Mouse (Mus musculus): ENCODE measurements around the gene St5.
A peak's percentile ranks its signal among the peaks of the same experiment; 100 is the strongest.

The St5 gene

DNA sequence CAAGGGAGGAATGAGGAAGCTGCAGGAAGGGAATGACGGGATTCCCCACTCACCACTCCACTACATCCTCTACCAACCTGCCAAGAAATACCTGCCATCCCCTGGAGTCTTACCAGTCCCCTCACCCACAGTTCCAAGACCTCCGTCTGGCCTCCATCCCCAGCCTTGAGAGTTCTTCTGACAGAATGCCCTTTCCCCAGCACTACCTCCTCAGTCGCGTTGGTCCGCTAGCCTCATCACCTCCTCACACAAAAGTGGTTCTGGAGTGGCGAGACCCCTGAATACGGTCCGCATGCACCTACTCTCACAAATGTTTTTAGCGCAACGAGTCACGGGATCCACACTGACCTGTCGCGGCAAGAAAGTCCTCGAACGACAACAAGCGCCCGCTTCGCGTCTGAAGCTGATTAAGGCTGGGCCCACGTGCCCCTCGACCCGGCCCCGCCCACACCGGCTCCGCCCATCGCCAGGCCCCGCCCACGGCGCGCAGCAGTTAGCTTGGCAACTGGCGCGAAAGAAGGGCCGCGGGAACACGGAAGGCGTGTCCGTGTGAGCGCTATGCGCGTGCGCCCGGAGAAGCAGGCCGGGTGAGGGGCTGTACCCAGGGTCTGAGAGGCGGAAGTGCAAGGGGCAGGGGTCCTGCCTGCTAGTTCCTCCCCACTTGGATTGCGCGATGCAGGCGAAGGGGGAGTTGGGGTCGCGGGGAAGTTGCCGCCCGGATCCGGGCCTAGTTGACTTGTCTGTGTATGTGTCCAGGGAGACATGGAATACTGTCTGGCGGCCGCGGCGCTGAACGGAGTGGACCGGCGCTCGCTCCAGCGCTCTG is at the start of gene St5, which contains the start of gene Akip1:
St5 (minus strand) TSS at position 416 of the 826 bp plus-strand sequence.
Akip1 (plus strand) TSS at position 501 of the 826 bp plus-strand sequence.
- DNase-seq (ENCODE audit: low read depth, low spot score) = peak; percentile 92

DNA sequence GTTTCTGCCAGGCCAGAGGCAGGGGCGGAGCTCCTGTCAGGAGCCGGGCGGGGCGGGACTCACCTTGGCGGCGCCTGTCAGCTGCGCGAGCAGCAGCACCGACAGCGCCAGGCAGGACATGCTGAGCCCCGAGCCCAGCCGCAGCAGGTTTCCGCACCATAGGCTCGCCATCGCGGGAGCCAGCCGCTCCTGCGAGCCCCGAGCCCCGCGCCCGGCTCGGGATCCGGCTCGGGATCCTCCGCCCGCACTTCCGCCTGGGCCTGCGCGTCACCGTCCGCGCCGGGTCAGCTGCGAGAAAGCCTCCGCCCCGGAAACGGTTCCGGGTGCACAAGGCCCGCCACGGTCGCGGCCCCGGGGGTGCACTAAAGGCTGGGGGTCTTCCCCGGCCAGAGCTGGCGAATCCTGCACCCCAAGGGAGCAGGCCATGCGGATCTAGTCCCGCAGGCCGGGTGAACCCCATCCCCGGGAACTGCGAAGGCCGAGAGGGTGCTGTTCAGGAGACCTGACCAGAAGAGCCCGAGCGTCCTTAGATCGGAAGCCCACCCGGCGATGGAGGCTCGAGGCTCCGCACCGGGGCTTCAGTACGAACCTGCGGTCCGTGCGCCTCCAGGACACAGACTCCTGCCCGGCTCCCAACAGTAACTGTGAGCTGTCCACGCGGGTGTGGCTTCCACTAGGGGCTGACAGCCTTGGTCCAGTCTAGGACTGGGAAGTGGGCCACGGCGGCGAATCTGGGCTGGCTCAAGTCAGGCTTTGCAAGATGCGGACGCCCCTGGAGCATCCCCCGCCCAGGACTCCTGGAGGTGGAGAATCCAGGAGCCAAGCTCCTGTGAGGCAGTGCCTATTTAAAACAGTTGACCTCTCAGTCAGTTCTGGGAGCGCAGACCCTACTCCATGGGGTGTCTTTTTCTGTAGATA is 48.9 kb upstream of the St5 start, which contains the start of gene Tmem9b:
Tmem9b (minus strand) TSS at position 868 of the 918 bp plus-strand sequence.
- peak; percentile 90 for DNase-seq (ENCODE audit: low read depth, low spot score)

DNA sequence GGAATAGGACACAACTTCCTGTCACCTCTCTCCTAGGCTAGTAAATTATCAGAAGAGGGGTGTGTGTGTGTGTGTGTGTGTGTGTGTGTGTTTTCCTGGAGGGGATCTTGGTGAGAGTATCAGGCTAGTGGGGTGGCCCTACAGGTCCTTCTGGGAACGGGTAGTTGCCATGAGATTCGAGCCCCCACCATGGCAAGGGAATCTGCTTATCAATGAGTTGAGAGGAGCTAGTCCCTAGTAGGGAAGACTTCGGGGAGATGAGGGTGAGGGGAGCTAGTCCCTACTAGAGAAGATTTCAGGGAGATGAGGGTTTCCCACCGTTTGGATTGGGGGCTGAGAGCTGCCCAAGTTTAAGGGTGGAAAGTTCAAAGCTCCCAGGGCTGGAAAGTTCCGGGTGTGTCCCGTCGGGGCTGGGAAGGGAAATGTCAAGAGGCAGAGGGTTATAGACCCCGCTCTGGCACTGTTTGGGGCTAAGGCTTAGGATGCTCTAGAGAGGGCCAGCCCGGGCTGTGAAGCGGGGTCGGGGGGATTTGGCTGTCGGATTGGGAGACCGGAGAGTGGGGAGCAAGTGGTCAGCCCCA is 48.1 kb upstream of the St5 start:
- no peak for DNase-seq (ENCODE audit: low read depth, low spot score)

DNA sequence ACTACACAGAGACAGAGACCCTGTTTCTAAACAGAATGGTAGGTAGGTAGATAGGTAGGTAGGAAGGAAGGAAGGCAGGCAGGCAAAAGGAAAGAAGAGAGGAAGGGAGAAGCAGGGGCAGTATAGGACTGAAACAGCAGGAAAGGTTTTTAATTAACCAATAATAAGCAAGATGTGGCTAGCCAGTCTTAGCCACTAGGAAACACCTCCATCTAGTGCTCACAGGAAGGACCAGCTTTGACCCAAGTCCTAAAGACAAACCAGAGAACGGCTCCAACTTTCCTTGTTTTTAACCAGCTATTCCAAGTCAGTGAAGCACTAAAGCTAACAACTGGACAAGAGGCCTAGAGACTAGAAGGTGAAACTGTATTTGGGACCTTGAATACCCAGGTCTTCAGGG is 44.3 kb upstream of the St5 start:
- DNase-seq (ENCODE audit: low read depth, low spot score) = no peak

DNA sequence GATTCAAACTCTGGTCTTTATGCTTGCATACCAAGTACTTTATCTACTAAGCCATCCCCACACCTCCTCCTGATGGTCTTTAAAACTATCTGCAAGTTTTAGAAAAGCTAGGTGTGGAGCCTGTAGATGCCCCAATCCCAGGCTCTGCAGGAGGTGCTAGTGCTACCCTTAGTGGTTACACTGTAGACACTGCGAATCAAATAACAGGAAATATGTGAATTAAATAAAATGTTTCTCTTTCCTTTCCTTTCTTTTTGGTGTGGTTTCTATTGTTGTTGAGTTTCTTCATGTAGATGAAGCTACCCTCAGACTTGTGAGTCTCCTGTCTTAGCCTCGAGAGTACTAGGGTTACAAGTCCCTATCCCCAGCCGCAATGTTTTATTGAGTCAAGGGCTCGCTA is 38.3 kb upstream of the St5 start:
- no peak for DNase-seq (ENCODE audit: low read depth, low spot score)

DNA sequence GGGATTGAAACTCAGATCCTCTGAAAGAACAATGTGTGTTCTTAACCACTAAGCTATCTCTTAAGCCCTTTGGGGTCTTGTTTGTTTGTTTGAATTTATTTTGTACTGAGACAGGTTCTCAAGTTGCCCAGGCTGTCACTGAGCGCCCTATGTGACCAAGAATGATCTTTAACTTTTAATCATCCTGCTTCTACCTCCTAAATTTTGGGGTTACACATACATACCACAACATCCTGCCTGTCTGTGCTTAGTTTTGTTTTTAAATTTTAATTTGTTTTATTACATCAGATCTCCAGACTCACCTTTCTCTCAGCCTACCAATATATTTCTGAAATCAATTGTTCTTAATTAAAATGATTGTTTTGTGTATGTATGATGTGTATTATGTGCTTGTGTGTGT is 37.7 kb upstream of the St5 start:
- no peak for DNase-seq (ENCODE audit: low read depth, low spot score)

DNA sequence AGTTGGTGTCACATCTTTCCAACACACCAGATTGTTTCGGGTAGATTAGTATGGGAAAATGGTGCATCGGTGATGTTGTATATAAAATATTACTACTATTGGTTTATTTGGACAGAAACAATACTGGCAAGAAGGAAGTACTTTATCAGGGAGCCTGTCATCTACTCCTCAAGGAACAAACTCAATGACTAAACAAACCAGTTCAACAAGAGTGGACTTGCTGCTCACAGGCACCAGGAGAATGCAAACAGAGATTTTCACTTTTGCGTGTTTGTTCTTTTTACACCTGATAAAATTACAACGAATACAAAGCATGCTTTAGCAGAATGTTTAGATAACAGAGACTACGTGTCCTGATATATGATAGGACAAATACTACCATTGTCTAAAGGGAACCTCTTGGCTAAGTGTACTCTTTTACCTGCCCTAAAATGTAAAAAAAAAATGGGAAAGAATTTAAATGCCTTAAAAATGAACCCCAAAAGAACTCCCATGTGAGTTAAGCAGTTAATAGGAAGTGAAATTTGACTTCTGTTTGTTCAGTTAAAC is 36.5 kb upstream of the St5 start:
- no peak for DNase-seq (ENCODE audit: low read depth, low spot score)

DNA sequence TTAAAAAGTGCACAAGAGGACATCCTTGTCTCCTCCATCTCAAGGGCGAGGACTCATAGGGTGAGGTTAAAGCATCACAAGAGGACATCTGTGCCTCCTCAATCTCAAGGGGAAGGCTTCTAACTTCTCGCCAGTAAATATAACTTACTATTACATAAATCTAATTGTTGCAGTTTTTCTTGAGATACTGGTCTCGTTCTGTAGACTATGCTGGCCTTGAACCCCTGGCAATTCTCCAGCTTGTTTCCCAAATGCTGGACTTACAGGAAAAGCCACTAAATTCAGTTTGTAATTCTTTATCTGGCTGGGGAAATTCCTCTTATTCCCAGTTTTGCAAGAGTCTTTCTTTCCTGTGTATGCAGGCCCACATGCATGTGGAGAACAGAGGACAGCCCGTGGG is 31.4 kb upstream of the St5 start:
- DNase-seq (ENCODE audit: low read depth, low spot score) = no peak

DNA sequence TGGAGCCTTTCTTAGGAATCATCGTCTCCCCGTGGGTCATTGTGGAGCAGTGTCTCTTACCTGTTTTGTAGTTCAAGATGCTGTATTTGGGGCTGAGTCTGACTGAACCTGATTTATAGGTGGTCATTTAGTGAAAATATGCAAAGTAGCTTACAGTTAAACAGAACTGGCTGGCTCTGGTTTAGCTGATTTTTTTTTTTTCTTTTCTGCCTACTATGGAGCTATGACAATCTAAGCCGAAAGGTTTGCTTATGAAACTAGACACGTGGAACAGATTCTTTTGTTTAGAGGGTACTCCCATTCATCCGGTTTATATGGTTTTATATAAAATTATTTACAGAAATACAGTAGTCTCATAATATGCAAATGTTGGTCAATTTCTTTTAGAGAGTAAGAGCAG is 28.2 kb upstream of the St5 start, which contains the start of gene Ascl3:
Ascl3 (minus strand) TSS at position 101 of the 400 bp plus-strand sequence.
- no peak for DNase-seq (ENCODE audit: low read depth, low spot score)

DNA sequence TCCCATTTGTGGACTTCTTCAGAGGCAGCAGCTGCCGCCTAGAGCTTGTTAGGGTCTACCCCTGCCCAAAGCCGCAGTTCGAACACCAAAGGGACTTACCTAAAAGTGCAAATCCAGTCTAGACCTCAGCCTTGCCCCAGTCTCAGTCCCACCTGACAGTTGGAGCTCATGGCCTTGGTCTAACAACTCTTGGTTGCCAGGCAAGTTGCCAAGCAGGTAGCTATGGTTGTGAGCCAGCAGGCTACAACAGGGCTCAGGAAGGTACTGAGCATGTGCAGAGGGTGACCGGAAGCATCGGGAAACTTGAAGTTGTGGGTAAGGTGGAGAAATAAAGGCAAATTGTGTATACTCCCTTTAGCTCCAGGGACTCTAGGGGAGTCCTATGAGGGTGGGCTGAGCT is 20.3 kb upstream of the St5 start, which contains the start of gene BC051019:
BC051019 (minus strand) TSS at position 154 of the 400 bp plus-strand sequence.
- no peak for DNase-seq (ENCODE audit: low read depth, low spot score)

DNA sequence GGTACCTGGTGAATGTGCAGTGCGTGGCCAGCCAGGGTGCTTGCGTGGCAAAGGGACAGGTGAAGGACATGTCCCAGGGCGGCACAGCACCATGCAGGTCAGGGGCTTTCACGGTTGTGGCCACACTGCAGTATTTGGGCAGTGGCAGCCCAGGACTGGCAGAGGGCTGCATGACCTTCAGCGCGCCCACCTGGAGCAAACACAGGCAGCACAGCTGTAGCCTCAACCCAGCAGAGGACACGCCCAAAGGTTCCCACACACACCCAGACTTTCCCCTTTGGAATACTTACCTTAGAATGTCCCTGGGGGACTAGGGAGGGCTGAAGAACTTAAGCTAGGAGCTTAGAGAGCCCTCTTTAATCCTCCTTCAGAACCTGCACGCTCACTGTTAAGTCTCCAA is 19.7 kb upstream of the St5 start:
- no peak for DNase-seq (ENCODE audit: low read depth, low spot score)

DNA sequence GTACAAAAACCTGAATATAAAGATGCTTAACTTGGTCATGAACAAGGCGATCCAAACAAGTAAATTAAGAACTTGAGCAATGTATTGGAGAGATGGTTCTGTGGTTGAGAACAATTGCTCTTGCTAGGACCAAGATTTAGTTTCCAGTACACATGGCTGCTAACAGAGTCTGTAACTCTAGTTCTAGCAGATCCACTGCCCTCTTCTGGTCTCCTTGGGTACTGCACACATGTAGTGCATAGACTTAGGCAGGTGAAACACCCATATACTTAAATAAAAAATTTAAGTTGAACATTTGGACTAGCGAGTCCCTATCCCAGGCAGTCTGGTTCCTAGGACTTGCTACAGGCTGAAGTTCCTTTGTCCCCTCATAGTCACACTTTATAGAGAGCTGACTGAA is 19.2 kb upstream of the St5 start:
- DNase-seq (ENCODE audit: low read depth, low spot score) = no peak

DNA sequence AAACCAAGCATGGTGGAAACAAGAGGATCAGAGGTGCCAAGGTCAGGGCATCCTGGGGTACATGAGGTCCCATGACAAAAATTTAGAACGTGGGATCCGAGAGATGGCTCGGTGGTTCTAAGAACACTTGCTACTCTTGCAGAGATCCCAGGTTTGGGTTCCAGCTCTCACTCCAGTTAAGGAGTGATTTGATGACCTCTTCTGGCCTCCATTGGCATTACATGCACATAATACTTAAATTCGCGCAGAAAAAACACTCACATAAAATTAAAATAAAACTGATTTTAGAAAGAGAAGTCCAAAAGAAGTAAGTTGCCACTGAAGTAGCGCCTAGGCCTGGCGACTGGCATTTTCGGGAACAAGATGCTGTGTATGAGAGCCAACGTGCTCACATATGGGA is 15.9 kb upstream of the St5 start:
- peak; percentile 85 for DNase-seq (ENCODE audit: low read depth, low spot score)

DNA sequence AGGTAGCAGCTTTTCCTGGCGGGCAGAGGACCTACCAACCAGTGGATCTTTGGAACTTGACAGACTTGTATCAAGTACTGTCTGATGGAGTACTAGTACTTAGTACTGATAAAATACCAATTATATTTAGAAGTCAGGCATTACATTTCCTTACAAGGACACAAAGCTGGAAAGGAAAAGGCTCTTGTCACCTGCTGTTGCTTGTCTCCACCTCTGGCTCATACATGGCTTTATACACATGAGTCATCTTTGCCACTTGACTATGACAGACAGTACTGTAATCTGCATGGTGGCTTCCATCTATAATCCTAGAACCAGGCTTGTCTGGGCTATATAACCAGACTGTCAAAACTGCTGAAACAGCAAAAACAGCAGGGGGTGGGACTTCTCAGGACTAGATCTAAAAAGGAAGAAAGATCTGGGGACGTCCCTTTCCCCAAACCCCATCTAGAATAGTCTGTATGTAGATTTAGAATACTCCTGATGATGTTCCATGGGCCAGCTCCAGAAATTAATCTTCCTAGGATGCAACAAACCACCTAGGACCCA is 10.1 kb upstream of the St5 start:
- no peak for DNase-seq (ENCODE audit: low read depth, low spot score)

DNA sequence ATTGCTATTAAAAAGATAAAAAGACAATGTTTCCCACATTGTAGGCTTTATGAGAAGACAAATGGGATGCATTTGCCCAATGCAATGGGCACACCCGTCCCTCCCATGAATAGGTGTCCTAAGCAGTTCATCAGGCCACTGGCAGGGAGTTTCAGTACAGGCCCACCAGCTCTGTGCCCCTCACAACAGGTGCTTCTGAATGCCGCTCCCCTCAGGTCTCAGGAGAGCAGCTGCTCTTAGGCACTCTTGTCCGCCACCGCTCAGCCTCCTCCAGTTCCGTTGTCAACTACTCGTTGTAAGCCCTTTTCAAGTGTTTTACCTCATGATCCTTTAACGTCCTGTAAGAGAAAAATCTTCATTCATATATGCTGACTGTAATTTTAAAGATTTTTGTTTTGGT is 8.8 kb upstream of the St5 start:
- DNase-seq (ENCODE audit: low read depth, low spot score) = no peak

DNA sequence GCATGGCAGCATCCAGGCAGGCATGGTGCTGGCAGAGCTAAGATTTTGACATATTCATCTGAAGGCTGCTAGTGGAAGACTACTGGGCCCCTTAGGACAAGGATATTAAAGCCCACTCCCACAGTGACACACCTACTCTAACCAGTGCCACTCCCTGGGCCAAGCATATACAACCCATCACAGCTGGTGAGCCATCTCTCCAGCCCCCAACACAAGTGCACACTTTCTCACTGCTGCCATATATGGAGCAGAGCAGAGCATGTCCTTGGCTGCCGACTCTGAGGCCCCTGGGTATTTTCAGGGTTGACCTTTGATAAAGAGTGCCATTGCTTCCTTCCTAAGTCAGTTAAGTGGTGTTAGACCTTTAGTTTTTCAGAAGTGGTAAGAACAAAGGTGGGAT is 6.7 kb upstream of the St5 start:
- no peak for DNase-seq (ENCODE audit: low read depth, low spot score)

DNA sequence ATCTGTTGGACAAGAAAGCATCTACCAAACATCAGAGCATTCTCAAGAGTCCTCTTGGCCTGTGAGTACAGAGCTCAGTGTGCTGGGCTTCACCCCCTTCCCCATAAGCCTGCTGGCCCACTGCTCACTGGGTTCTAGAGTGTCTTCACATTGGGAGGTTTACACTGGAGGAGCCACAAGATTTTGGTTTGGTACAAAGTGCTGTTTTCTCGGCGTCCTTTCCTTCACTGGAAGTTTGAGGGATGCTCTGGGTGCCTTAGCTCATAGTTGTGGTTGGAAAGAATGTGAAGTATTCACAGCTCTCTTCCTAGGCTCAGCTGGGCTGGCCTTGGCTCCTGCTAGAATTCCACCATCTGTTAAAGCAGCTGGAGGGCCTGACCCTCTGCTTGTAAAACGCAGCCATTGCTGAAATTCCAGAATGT is 5.6 kb upstream of the St5 start:
- peak; percentile 30 for DNase-seq (ENCODE audit: low read depth, low spot score)

DNA sequence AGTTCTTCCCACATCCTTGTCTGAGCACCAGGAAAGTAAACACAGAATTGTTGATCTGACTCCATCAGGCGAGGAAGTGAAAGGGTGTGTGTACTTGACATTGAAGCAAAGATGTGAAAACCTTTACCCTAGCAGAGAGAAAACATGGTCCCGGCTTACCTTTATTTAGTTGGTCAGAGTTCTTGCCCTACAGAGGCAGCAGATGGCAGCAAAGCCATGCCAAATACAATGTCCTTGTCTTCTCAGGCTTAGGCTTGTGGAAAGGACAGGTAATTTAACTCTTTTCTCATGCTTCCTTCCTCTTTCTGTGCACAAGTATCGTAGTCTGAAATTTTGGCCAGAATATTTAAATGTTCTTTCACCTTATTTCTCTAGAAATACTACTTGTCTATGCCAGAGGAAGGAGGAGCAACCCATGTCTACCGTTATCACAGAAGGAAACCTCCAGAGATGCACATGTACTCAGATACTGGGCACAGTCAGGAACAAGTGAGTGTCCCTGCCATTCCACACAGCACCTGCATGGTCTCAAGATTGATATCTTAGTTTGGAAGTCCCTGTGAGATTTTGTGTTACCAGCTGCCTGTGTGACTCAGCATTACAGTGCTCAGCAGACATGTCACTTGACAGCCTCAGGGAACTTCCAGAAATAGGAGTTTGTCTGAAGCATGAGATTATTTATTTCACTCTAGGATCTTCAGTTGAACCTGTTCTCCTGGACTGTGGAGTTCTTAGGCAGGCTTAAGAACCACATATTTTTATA is 3.8 kb upstream of the St5 start:
- peak; percentile 88 for DNase-seq (ENCODE audit: low read depth, low spot score)

DNA sequence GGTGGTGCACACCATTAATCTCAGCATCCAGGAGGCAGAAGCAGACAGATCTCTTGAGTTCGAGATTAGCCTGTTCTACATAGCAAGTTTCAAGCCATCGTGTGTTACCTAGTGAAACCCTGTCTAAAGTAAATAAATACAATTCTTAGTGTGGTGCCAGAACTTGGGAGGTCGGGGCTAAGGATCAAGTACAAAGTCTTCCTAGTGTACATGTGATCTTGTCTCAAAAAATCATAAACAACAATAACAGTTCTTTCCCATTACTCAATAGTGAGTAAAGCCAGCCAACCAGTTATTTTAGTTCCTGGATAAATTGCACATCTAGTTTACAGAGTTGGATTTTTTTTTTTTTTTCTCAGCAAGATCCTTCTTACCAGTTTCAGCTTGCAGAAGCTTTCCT is 1.1 kb upstream of the St5 start:
- DNase-seq (ENCODE audit: low read depth, low spot score) = no peak

DNA sequence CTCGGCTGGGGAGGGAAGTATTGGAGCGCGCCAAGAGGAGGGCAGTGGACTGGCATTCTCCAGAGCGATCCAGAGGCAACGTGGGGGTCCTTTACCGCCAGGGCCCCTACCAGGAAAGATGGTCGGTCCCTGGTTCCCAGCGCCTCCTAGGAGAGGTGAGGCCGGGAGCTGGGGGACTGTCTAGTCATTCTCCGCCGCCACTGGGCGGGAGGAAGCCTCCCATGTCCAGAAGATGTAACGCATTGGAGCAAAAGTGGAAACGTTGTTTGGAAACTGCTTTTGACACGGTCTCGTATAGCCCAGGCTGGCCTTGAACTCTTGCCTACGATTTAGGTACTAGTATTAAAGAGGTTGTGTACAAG is 592 bp upstream of the St5 start:
- no peak for DNase-seq (ENCODE audit: low read depth, low spot score)

DNA sequence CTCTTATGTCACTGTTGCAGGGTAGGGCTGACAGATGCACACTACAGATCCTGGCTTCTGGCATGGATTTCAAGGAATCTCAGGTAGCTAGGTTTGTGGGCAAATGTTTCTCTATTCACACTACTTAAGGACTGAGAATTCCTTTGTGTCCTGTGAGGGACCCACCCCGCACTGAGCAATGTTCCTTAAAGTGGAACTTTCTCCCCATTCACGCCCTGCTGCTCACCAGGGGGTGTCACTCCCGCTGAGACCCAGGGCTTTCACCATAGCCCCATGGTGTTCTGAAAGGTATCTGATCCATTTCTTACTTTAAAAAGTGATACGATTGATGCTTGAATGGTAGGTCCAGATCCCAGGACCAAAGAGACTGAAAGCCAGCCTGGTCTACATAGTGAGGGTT is 684 bp downstream of the St5 start:
- no peak for DNase-seq (ENCODE audit: low read depth, low spot score)
